Mouse (Mus musculus) heart, postnatal 0 days (tissue): ENCODE measurements around the gene S100a8.

Experiments
- CTCF ChIP-seq: IDR thresholded peaks from 2 replicates; pipeline ENCODE4 v1.5.1; 2016; ENCODE audit warnings: antibody characterized with exemption, control low read depth, low read depth
- EP300 ChIP-seq: IDR thresholded peaks from 2 replicates; pipeline ENCODE4 v1.6.1; 2016; ENCODE audit warnings: antibody characterized with exemption, low read depth

GRCm38 (mm10) chr3:90693496-90693895 is 24.7 kb downstream of the S100a8 start:
- TF ChIP-seq CTCF = no peak
- TF ChIP-seq EP300 = no peak
